Mouse (Mus musculus): Measurements from ENCODE around the gene Idh2. TPM values are rescaled to one million over a fixed set of nuclear protein-coding genes. Genes with fewer than 3 reads are reported as not detected.
"Not testable (repeated sequence)": the region's sequence is repeated elsewhere in the genome, so short reads cannot be mapped to it uniquely, and the experiment has no call there.

Gene Idh2
- polyA plus RNA-seq, 1 experiment from 2014 or later: 351 TPM

- H3K4me1 ChIP-seq: peaks cover 49% of the 10 kb centered on the region
- H3K4me3 ChIP-seq: no peak overlapping the region
- ATAC-seq: no peak; the same call in 1 of the 2 replicates
- no peak overlapping the region for H3K9ac ChIP-seq
- H3K36me3 ChIP-seq (ENCODE audit: poor library complexity, severe bottlenecking): no peaks in the 10 kb centered on the region
- H3K4me2 ChIP-seq: no peak overlapping the region
- H3K27me3 ChIP-seq: no peaks in the 10 kb centered on the region
- WGBS: 50% methylated on average over 11 of the region's 11 CpGs
- no peaks in the 10 kb centered on the region for H3K9me3 ChIP-seq (replicated peaks)
- no peak overlapping the region for H3K27ac ChIP-seq
These were observed 62.9 kb downstream of the Idh2 start for GRCm38 (mm10) chr7:80052261-80052660.

GRCm38 (mm10) chr7:80051835-80052234 is 63.4 kb downstream of the Idh2 start:
- H3K4me3 ChIP-seq: no peak overlapping the region
- 62% methylated on average over 6 of the region's 6 CpGs for WGBS
- H3K4me2 ChIP-seq: no peak overlapping the region
- H3K36me3 ChIP-seq (ENCODE audit: poor library complexity, severe bottlenecking): no peaks in the 10 kb centered on the region
- H3K27me3 ChIP-seq: no peaks in the 10 kb centered on the region
- no peak overlapping the region for H3K9ac ChIP-seq
- H3K27ac ChIP-seq: no peak overlapping the region
- peaks cover 48% of the 10 kb centered on the region for H3K4me1 ChIP-seq
- no peak for ATAC-seq
- H3K9me3 ChIP-seq (replicated peaks): no peaks in the 10 kb centered on the region

- not testable (repeated sequence) for H3K36me3 ChIP-seq (ENCODE audit: poor library complexity, severe bottlenecking); H3K4me2 ChIP-seq; ATAC-seq; H3K27ac ChIP-seq; H3K4me3 ChIP-seq; H3K27me3 ChIP-seq; H3K9me3 ChIP-seq (replicated peaks); H3K9ac ChIP-seq
- WGBS: 90% methylated on average over 1 of the region's 1 CpGs
- H3K4me1 ChIP-seq: peaks cover 43% of the 10 kb centered on the region
These were observed 64.8 kb downstream of the Idh2 start for GRCm38 (mm10) chr7:80050382-80050781.

- no peak overlapping the region for H3K4me2 ChIP-seq
- no peak overlapping the region for H3K9ac ChIP-seq
- no peaks in the 10 kb centered on the region for H3K27me3 ChIP-seq
- H3K4me3 ChIP-seq: no peak overlapping the region
- ATAC-seq: no peak
- 62% methylated on average over 2 of the region's 2 CpGs for WGBS
- no peaks in the 10 kb centered on the region for H3K9me3 ChIP-seq (replicated peaks)
- peaks cover 49% of the 10 kb centered on the region for H3K4me1 ChIP-seq
- H3K27ac ChIP-seq: no peak overlapping the region
- H3K36me3 ChIP-seq (ENCODE audit: poor library complexity, severe bottlenecking): no peaks in the 10 kb centered on the region
These were observed 65.4 kb downstream of the Idh2 start for GRCm38 (mm10) chr7:80049746-80050145.

- H3K4me1 ChIP-seq: peaks cover 52% of the 10 kb centered on the region
- WGBS: 84% methylated on average over 4 of the region's 4 CpGs
These were observed 68.2 kb downstream of the Idh2 start for GRCm38 (mm10) chr7:80047041-80047440.

More at GRCm38 (mm10) chr7:80047041-80047440, 68.2 kb downstream of the Idh2 start:
- Histone ChIP-seq H3K4me2 (no peak overlapping the region), H3K27me3 (no peaks in the 10 kb centered on the region), H3K9me3 (replicated peaks) (no peaks in the 10 kb centered on the region), H3K9ac (no peak overlapping the region), H3K4me3 (no peak overlapping the region), H3K27ac (no peak overlapping the region), H3K36me3 (ENCODE audit: poor library complexity, severe bottlenecking) (no peaks in the 10 kb centered on the region)
- no peak for ATAC-seq

Other genes starting within 250 kb of the Idh2 start
- 46.2 and 46.3 TPM in 2 replicates for gene Ap3s2, start 194.7 kb downstream of the Idh2 start, polyA plus RNA-seq (2015; fragmentation: Nextera tagmentation; extraction: Ambion mirVana)
- 16.5 and 16.8 TPM in 2 replicates for gene Arpin, start 180.0 kb downstream of the Idh2 start, polyA plus RNA-seq (2015; fragmentation: Nextera tagmentation; extraction: Ambion mirVana)
- gene Zfp710, start 90.6 kb downstream of the Idh2 start, polyA plus RNA-seq (2015; fragmentation: Nextera tagmentation; extraction: Ambion mirVana): 20.6 and 23.1 TPM in 2 replicates
- gene Sema4b, start 71.4 kb upstream of the Idh2 start, polyA plus RNA-seq (2015; fragmentation: Nextera tagmentation; extraction: Ambion mirVana): 20.7 and 22.3 TPM in 2 replicates
- gene Cib1, start 117.4 kb upstream of the Idh2 start, polyA plus RNA-seq (2015; fragmentation: Nextera tagmentation; extraction: Ambion mirVana): 34.4 and 37.8 TPM in 2 replicates
- gene Gdpgp1, start 117.5 kb upstream of the Idh2 start, polyA plus RNA-seq (2015; fragmentation: Nextera tagmentation; extraction: Ambion mirVana): 3.3 and 3.8 TPM in 2 replicates
- gene Ttll13, start 131.0 kb upstream of the Idh2 start, polyA plus RNA-seq (2015; fragmentation: Nextera tagmentation; extraction: Ambion mirVana): 0.97 and 1.8 TPM in 2 replicates
- 56.3 and 57.7 TPM in 2 replicates for gene Ngrn, start 145.8 kb upstream of the Idh2 start, polyA plus RNA-seq (2015; fragmentation: Nextera tagmentation; extraction: Ambion mirVana)
- gene Vps33b, start 154.3 kb upstream of the Idh2 start, polyA plus RNA-seq (2015; fragmentation: Nextera tagmentation; extraction: Ambion mirVana): 14.1 and 17.2 TPM in 2 replicates
- 166 and 178 TPM in 2 replicates for gene Prc1, start 179.1 kb upstream of the Idh2 start, polyA plus RNA-seq (2015; fragmentation: Nextera tagmentation; extraction: Ambion mirVana)
- gene Rccd1, start 209.1 kb upstream of the Idh2 start, polyA plus RNA-seq (2015; fragmentation: Nextera tagmentation; extraction: Ambion mirVana): 16.2 and 18.7 TPM in 2 replicates
- gene Unc45a, start 225.6 kb upstream of the Idh2 start, polyA plus RNA-seq (2015; fragmentation: Nextera tagmentation; extraction: Ambion mirVana): 40.8 and 46.2 TPM in 2 replicates
- 22.3 and 23.9 TPM in 2 replicates for gene Hddc3, start 227.7 kb upstream of the Idh2 start, polyA plus RNA-seq (2015; fragmentation: Nextera tagmentation; extraction: Ambion mirVana)

Data from forebrain, embryonic 13.5 days (tissue).